Mouse (Mus musculus) MEL (cell line): ENCODE results near the gene Tm4sf1. TPM values are rescaled to one million over a fixed set of nuclear protein-coding genes. Genes with fewer than 3 reads are reported as not detected.

Experiments used
- DNase-seq: peaks from one replicate; pipeline ENCODE4 v3.0.0; 2011; ENCODE audit warnings: low read depth, low spot score
- H3K27ac ChIP-seq: 2 replicates; pipeline ENCODE4 v1.5.1; 2012; ENCODE audit warnings: low read depth, mild to moderate bottlenecking, control low read depth, low read length, moderate library complexity; ENCODE audit not compliant: control insufficient read depth
- H3K27me3 ChIP-seq, 2 experiments: fragments of 150-350 bp in 1 of 2; sonication (generic) in 1 of 2; 2 replicates each; pipeline ENCODE4 v1.6.1; 2012; ENCODE audit warnings: low read length in 2 of 2, mild to moderate bottlenecking in 2 of 2, improper control_type of control experiment in 1 of 2, moderate library complexity in 1 of 2; ENCODE audit not compliant: insufficient read depth in 2 of 2, control insufficient read depth in 1 of 2
- H3K36me3 ChIP-seq, 2 experiments: 2 replicates each; pipeline ENCODE4 v1.6.1; 2012 to 2014; ENCODE audit warnings: low read length in 2 of 2, improper control_type of control experiment in 1 of 2, inconsistent platforms in 1 of 2, mild to moderate bottlenecking in 1 of 2; ENCODE audit not compliant: insufficient read depth in 2 of 2, control insufficient read depth in 1 of 2
- H3K4me1 ChIP-seq, 2 experiments: fragments of 150-350 bp in 1 of 2; sonication (generic) in 1 of 2; 2 replicates each; pipeline ENCODE4 v1.6.1; 2012; ENCODE audit warnings: low read length in 2 of 2, improper control_type of control experiment in 1 of 2, mild to moderate bottlenecking in 1 of 2; ENCODE audit not compliant: insufficient read depth in 2 of 2, control insufficient read depth in 1 of 2
- H3K4me3 ChIP-seq, 2 experiments: fragments of 150-350 bp in 1 of 2; sonication (generic) in 1 of 2; 2 replicates each; pipeline ENCODE4 v1.5.1; 2012; ENCODE audit warnings: low read depth in 2 of 2, low read length in 2 of 2, mild to moderate bottlenecking in 2 of 2, moderate library complexity in 2 of 2, control low read depth in 1 of 2, improper control_type of control experiment in 1 of 2; ENCODE audit not compliant: control insufficient read depth in 1 of 2, insufficient read depth in 1 of 2
- H3K79me2 ChIP-seq: 2 replicates; pipeline ENCODE4 v1.6.1; 2012; ENCODE audit warnings: mild to moderate bottlenecking, low read length, moderate library complexity; ENCODE audit not compliant: control insufficient read depth, poor library complexity, insufficient read depth
- H3K9ac ChIP-seq: 2 replicates; pipeline ENCODE4 v1.6.1; 2012; ENCODE audit warnings: low read depth, mild to moderate bottlenecking, control low read depth, low read length, moderate library complexity; ENCODE audit not compliant: control insufficient read depth, poor library complexity, severe bottlenecking
- H3K9me3 ChIP-seq: fragments of 150-350 bp; sonication (generic); replicated peaks from 2 replicates; pipeline ENCODE4 v1.6.1; 2012; ENCODE audit warnings: mild to moderate bottlenecking, low read length, improper control_type of control experiment, moderate library complexity; ENCODE audit not compliant: insufficient read depth
- BHLHE40 ChIP-seq: IDR thresholded peaks from 2 replicates; pipeline ENCODE4 v1.6.1; 2012; ENCODE audit warnings: low read depth, mild to moderate bottlenecking, inconsistent platforms, low read length, improper control_type of control experiment, borderline replicate concordance
- CHD1 ChIP-seq: IDR thresholded peaks from 2 replicates; pipeline ENCODE4 v1.6.1; 2012; ENCODE audit warnings: low read depth, mild to moderate bottlenecking, inconsistent platforms, low read length, improper control_type of control experiment
- CTCF ChIP-seq, 3 experiments: IDR thresholded peaks in 2 of 3; conservative IDR thresholded peaks in 1 of 3; 2 replicates each; pipeline ENCODE4 v1.5.1; 2011 to 2012; ENCODE audit warnings: low read length in 3 of 3, low read depth in 2 of 3, mild to moderate bottlenecking in 2 of 3, improper control_type of control experiment in 1 of 3, inconsistent platforms in 1 of 3, mixed read lengths in 1 of 3, moderate library complexity in 1 of 3; ENCODE audit not compliant: control insufficient read depth in 1 of 3, insufficient read depth in 1 of 3, poor library complexity in 1 of 3, severe bottlenecking in 1 of 3
- E2F4 ChIP-seq: IDR thresholded peaks from 2 replicates; pipeline ENCODE4 v1.6.1; 2011; ENCODE audit warnings: low read depth, low read length, improper control_type of control experiment, borderline replicate concordance
- EP300 ChIP-seq, 2 experiments: IDR thresholded peaks; 2 replicates each; pipeline ENCODE4 v1.6.1; 2011; ENCODE audit warnings: improper control_type of control experiment in 2 of 2, low read length in 2 of 2, low read depth in 1 of 2, mild to moderate bottlenecking in 1 of 2
- ETS1 ChIP-seq: IDR thresholded peaks from 2 replicates; pipeline ENCODE4 v1.6.1; 2012; ENCODE audit warnings: low read depth, mild to moderate bottlenecking, inconsistent platforms, low read length, improper control_type of control experiment, moderate library complexity
- GABPA ChIP-seq: IDR thresholded peaks from 2 replicates; pipeline ENCODE4 v1.6.1; 2012; ENCODE audit warnings: low read depth, mild to moderate bottlenecking, inconsistent platforms, low read length, improper control_type of control experiment, moderate library complexity
- GATA1 ChIP-seq: IDR thresholded peaks from 2 replicates; pipeline ENCODE4 v1.6.1; 2011; ENCODE audit warnings: low read depth, low read length, improper control_type of control experiment
- KAT2A ChIP-seq: conservative IDR thresholded peaks from 2 replicates; pipeline ENCODE4 v1.6.1; 2012; ENCODE audit warnings: low read depth, low read length, improper control_type of control experiment, inconsistent platforms
- MEF2A ChIP-seq: IDR thresholded peaks from 2 replicates; pipeline ENCODE4 v1.6.1; 2014; ENCODE audit warnings: low read depth, mild to moderate bottlenecking, inconsistent platforms, low read length, improper control_type of control experiment; ENCODE audit not compliant: poor library complexity, insufficient replicate concordance, severe bottlenecking; ENCODE audit errors: extremely low read depth
- MXI1 ChIP-seq: IDR thresholded peaks from 2 replicates; pipeline ENCODE4 v1.6.1; 2011; ENCODE audit warnings: mild to moderate bottlenecking, low read depth, low read length, improper control_type of control experiment
- NRF1 ChIP-seq: IDR thresholded peaks from 2 replicates; pipeline ENCODE4 v1.6.1; 2014; ENCODE audit warnings: low read depth, mild to moderate bottlenecking, inconsistent platforms, low read length, improper control_type of control experiment, moderate library complexity; ENCODE audit not compliant: poor library complexity, insufficient read depth, severe bottlenecking
- POLR2A ChIP-seq, 2 experiments: IDR thresholded peaks; 2 replicates each; pipeline ENCODE4 v1.6.1; 2011 to 2012; ENCODE audit warnings: low read length in 2 of 2, mild to moderate bottlenecking in 2 of 2, control low read depth in 1 of 2, improper control_type of control experiment in 1 of 2, low read depth in 1 of 2, moderate library complexity in 1 of 2; ENCODE audit not compliant: control insufficient read depth in 1 of 2, insufficient read depth in 1 of 2, poor library complexity in 1 of 2
- POLR2AphosphoS2 ChIP-seq: IDR thresholded peaks from 2 replicates; pipeline ENCODE4 v1.6.1; 2011; ENCODE audit warnings: low read length, improper control_type of control experiment
- POLR2AphosphoS5 ChIP-seq: IDR thresholded peaks from 2 replicates; pipeline ENCODE4 v1.6.1; 2012; ENCODE audit warnings: low read depth, borderline replicate concordance, mild to moderate bottlenecking, inconsistent platforms, low read length, moderate library complexity, mixed read lengths
- RAD21 ChIP-seq: IDR thresholded peaks from 2 replicates; pipeline ENCODE4 v1.6.1; 2011; ENCODE audit warnings: mild to moderate bottlenecking, low read depth, low read length, improper control_type of control experiment
- SIN3A ChIP-seq: IDR thresholded peaks from 2 replicates; pipeline ENCODE4 v1.6.1; 2012; ENCODE audit warnings: low read length, improper control_type of control experiment, inconsistent platforms
- TBP ChIP-seq: IDR thresholded peaks from 2 replicates; pipeline ENCODE4 v1.8.0; 2011; ENCODE audit warnings: low read depth, low read length, improper control_type of control experiment
- USF2 ChIP-seq, 2 experiments: IDR thresholded peaks; 2 replicates each; pipeline ENCODE4 v1.6.1; 2011 to 2012; ENCODE audit warnings: improper control_type of control experiment in 2 of 2, low read length in 2 of 2, borderline replicate concordance in 1 of 2, inconsistent platforms in 1 of 2, low read depth in 1 of 2, mild to moderate bottlenecking in 1 of 2; ENCODE audit not compliant: insufficient read depth in 1 of 2
- ZC3H11A ChIP-seq: IDR thresholded peaks from 2 replicates; pipeline ENCODE4 v1.6.1; 2012; ENCODE audit warnings: low read depth, mild to moderate bottlenecking, inconsistent platforms, low read length, improper control_type of control experiment
- ZMIZ1 ChIP-seq: IDR thresholded peaks from 2 replicates; pipeline ENCODE4 v1.6.1; 2012; ENCODE audit warnings: low read depth, mild to moderate bottlenecking, inconsistent platforms, low read length, improper control_type of control experiment, moderate library complexity
- polyA plus RNA-seq, 2 experiments: library from polyadenylated mRNA; stranded (reverse) in 1 of 2; unstranded in 1 of 2; fragments of >175 nt in 1 of 2; fragments of >200 nt in 1 of 2; gene quantifications; 2 replicates each; pipeline versions ENCODE4 v1.2.1 to v1.2.4; 2012; ENCODE audit warnings: low replicate concordance in 2 of 2, low read depth in 1 of 2; ENCODE audit not compliant: insufficient read length in 2 of 2, insufficient read depth in 1 of 2, missing spikeins in 1 of 2
- total RNA-seq: library from RNA; depleted of rRNA; stranded (reverse); fragments of 300-350 nt; gene quantifications from 2 replicates; pipeline ENCODE4 v1.2.3, GENCODE M21; 2012

Tm4sf1 gene
- total and polyA plus RNA-seq, 3 experiments: not detected

GRCm38 (mm10) chr3:57278225-57278624 lies 23.6 kb downstream of the Tm4sf1 start:
- H3K27me3 ChIP-seq: no peaks in the 10 kb centered on the region
- no peak overlapping the region for H3K4me3 ChIP-seq
- H3K27ac ChIP-seq: no peak overlapping the region
- H3K9me3 ChIP-seq: no peaks in the 10 kb centered on the region
- H3K9ac ChIP-seq: no peak overlapping the region
- no peaks in the 10 kb centered on the region for H3K4me1 ChIP-seq
- no peak for TF ChIP-seq RAD21
- TF ChIP-seq TBP: no peak
- TF ChIP-seq BHLHE40: no peak
- TF ChIP-seq MEF2A: no peak
- no peak for TF ChIP-seq MXI1
- TF ChIP-seq E2F4: no peak
- TF ChIP-seq ETS1: no peak
- TF ChIP-seq SIN3A: no peak
- TF ChIP-seq, all 39 proteins: peak for 0
- H3K36me3 ChIP-seq: no peaks in the 10 kb centered on the region
- H3K79me2 ChIP-seq: no peaks in the 10 kb centered on the region
- no peak for DNase-seq

- no peaks in the 10 kb centered on the region for H3K27me3 ChIP-seq
- no peak overlapping the region for H3K9ac ChIP-seq
- no peaks in the 10 kb centered on the region for H3K9me3 ChIP-seq
- H3K79me2 ChIP-seq: no peaks in the 10 kb centered on the region
- TF ChIP-seq KAT2A (no peak), POLR2AphosphoS5 (no peak), USF2 (IDR thresholded peaks at IDR 0.05; ENCODE audit: borderline replicate concordance in 1 of 2, insufficient read depth in 1 of 2, low read depth in 1 of 2, low read length in 2 of 2) (no peak), ZC3H11A (no peak), CHD1 (no peak), MXI1 (no peak), GABPA (no peak), ETS1 (no peak), EP300 (IDR thresholded peaks at IDR 0.05; ENCODE audit: low read depth in 1 of 2, low read length in 2 of 2) (no peak), POLR2AphosphoS2 (no peak), ZMIZ1 (no peak), CTCF (IDR thresholded peaks at IDR 0.05 in 2 of 3, conservative IDR thresholded peaks at IDR 0.05 in 1 of 3; ENCODE audit: control insufficient read depth in 1 of 3, insufficient read depth in 1 of 3, low read depth in 2 of 3, low read length in 3 of 3, poor library complexity in 1 of 3, severe bottlenecking in 1 of 3) (no peak), NRF1 (no peak), POLR2A (IDR thresholded peaks at IDR 0.05; ENCODE audit: control insufficient read depth in 1 of 2, insufficient read depth in 1 of 2, low read depth in 1 of 2, low read length in 2 of 2, poor library complexity in 1 of 2) (no peak), TBP (no peak), GATA1 (no peak), E2F4 (no peak), RAD21 (no peak)
- TF ChIP-seq, all 39 proteins: peak for 0
- H3K4me3 ChIP-seq: no peak overlapping the region
- no peak overlapping the region for H3K27ac ChIP-seq
- DNase-seq: peak; percentile 9
- H3K4me1 ChIP-seq: no peaks in the 10 kb centered on the region
- H3K36me3 ChIP-seq: no peaks in the 10 kb centered on the region
Measured at GRCm38 (mm10) chr3:57277453-57277852, 24.3 kb downstream of the Tm4sf1 start.
